Mouse (Mus musculus) forebrain, embryonic 15.5 days (tissue): ENCODE results near the gene Terb2. TPM values are rescaled to one million over a fixed set of nuclear protein-coding genes. Genes with fewer than 3 reads are reported as not detected.

Experiments used
- ATAC-seq: fragments of 200-750 bp; cut with Nextera tagmentation; replicated peaks from 2 replicates; pipeline ENCODE4 v1.8.0; 2017; ENCODE audit warnings: mild to moderate bottlenecking, moderate TSS enrichment, moderate library complexity
- H3K27ac ChIP-seq: fragments of 300-500 bp; sonication (generic); replicated peaks from 2 replicates; pipeline ENCODE4 v1.5.1; 2015; ENCODE audit warnings: mild to moderate bottlenecking, inconsistent platforms
- H3K27me3 ChIP-seq: fragments of 300-500 bp; sonication (generic); 2 replicates; pipeline ENCODE4 v1.6.1; 2015; ENCODE audit warnings: inconsistent platforms
- H3K36me3 ChIP-seq: fragments of 300-500 bp; sonication (generic); 2 replicates; pipeline ENCODE4 v1.6.1; 2015; ENCODE audit warnings: mild to moderate bottlenecking, inconsistent platforms
- H3K4me1 ChIP-seq: fragments of 300-500 bp; sonication (generic); 2 replicates; pipeline ENCODE4 v1.6.1; 2015; ENCODE audit warnings: inconsistent platforms
- H3K4me2 ChIP-seq: fragments of 300-500 bp; sonication (generic); replicated peaks from 2 replicates; pipeline ENCODE4 v1.6.1; 2015; ENCODE audit warnings: mild to moderate bottlenecking, inconsistent platforms
- H3K4me3 ChIP-seq: fragments of 300-500 bp; sonication (generic); 2 replicates; pipeline ENCODE4 v1.5.1; 2015; ENCODE audit warnings: mild to moderate bottlenecking, inconsistent platforms
- H3K9ac ChIP-seq: fragments of 300-500 bp; sonication (generic); replicated peaks from 2 replicates; pipeline ENCODE4 v1.6.1; 2015; ENCODE audit warnings: mild to moderate bottlenecking, inconsistent platforms
- H3K9me3 ChIP-seq: fragments of 300-500 bp; sonication (generic); 2 replicates; pipeline ENCODE4 v1.6.1; 2016; ENCODE audit warnings: inconsistent platforms
- WGBS: fragments of 180-500 bp; shearing (Covaris S2); methylation state at CpG from one replicate; pipeline ENCODE4 v1.1.7; 2015; ENCODE audit warnings: mixed read lengths; 5-methylcytosine and 5-hydroxymethylcytosine counted together
- polyA plus RNA-seq: library from polyadenylated mRNA; unstranded; fragments of >200 nt; fragmentation: Nextera tagmentation; extraction: Ambion mirVana; gene quantifications from 2 replicates; pipeline ENCODE4 v1.2.1, GENCODE M21; 2015

The Terb2 gene
- polyA plus RNA-seq, 1 experiment from 2014 or later, result not detected

DNA sequence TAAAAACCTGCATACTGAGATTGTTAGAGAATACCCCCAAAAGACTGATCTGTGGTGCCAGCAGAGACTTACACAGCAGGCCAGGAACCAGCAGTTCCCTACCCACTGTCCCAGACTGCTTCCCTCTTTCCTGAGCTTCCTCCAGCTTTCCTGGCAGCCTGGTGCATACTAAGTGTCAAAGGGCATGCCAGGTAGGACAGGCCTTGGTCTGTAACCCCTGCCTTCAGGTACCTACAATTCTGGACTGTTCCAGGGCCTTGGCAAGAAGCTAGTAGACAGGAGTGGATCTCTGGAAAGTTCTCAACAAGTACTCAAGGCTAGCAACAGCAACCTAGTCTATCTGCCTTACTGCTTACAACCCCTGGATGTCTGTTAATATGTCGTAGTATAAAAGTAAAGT lies 34.9 kb upstream of the Terb2 start:
- Histone ChIP-seq H3K4me3 (no peak overlapping the region), H3K27me3 (no peaks in the 10 kb centered on the region), H3K4me1 (no peaks in the 10 kb centered on the region; the same call in 1 of the 2 replicates), H3K9ac (no peak overlapping the region), H3K27ac (no peak overlapping the region), H3K4me2 (no peak overlapping the region), H3K9me3 (no peaks in the 10 kb centered on the region), H3K36me3 (no peaks in the 10 kb centered on the region)
- WGBS, result 87% methylated on average over 1 of the region's 1 CpGs
- no peak for ATAC-seq

DNA sequence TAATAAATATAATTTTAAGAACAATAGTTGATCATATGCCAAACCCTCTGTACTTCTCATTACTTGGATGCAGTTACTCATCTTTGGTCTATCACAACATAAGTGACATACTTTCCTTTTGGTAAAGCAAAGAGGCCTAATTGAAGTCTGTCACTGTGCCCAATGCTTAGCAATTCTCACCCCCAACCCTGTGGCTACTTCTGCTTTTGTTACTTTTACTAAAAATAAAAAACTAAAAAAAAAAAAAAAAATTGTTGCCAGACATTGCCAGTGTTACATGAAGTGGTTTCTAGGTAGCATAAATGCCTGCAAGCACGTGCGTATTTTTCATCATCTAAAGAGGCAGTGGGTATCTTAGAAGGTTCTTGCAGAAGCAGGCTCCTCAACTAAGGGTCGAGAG lies 33.2 kb upstream of the Terb2 start:
- Histone ChIP-seq H3K4me1 (no peaks in the 10 kb centered on the region), H3K27me3 (no peaks in the 10 kb centered on the region), H3K4me2 (no peak overlapping the region), H3K36me3 (no peaks in the 10 kb centered on the region), H3K9me3 (no peaks in the 10 kb centered on the region), H3K27ac (no peak overlapping the region), H3K9ac (no peak overlapping the region), H3K4me3 (no peak overlapping the region)
- no peak for ATAC-seq
- 86% methylated on average over 3 of the region's 3 CpGs for WGBS

DNA sequence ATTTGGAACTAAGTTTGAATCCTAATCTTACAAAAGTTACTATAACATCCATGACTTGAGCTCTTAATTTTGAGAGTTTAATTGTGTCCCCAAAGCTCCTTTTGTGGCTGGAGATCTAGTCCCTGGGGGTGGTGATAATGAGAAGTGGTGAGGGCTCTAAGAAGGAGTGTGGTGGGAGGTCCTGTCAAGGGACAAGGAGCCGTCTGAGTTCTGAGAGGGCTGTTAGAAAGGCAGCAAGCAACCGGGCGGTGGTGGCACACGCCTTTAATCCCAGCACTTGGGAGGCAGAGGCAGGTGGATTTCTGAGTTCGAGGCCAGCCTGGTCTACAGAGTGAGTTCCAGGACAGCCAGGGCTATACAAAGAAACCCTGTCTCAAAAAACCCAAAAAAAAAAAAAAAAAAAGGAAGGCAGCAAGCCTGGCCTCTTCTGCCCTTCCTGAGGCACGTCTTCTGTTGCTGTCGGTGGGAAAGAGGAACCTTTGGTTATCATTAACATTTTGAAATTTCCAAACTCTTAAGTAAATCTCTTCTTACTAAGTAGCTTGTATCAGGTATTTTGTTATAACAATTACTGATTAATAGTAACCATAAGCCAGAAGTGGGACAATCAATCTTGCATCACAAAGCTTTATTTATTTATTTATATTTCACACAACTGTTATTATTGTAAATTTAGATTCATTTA lies 32.2 kb upstream of the Terb2 start:
- Histone ChIP-seq H3K27me3 (no peaks in the 10 kb centered on the region), H3K9ac (no peak overlapping the region), H3K4me2 (no peak overlapping the region), H3K9me3 (no peaks in the 10 kb centered on the region), H3K36me3 (no peaks in the 10 kb centered on the region), H3K4me1 (no peaks in the 10 kb centered on the region), H3K4me3 (no peak overlapping the region), H3K27ac (no peak overlapping the region)
- WGBS, result 83% methylated on average over 7 of the region's 7 CpGs
- ATAC-seq, result no peak

DNA sequence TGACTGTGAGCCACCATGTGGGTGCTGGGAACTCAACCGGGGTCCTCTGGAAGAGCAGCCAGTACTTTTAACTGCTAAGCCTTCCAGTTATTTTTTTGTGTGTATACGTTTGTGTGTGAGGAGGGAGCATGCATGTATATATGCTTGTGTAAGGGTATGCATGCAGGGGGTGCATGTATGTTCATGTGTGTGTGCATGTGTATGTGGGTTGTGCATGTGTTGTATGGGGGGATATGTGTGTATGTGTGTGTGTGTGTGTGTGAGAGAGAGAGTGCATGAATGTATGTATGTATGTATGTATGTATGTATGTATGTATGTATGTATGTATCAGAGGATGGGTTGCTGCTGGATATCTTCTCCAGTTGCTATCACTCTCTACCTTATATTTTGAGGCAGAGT lies 31.6 kb upstream of the Terb2 start:
- Histone ChIP-seq H3K4me2 (no peak overlapping the region), H3K36me3 (no peaks in the 10 kb centered on the region), H3K4me1 (no peaks in the 10 kb centered on the region), H3K27me3 (no peaks in the 10 kb centered on the region), H3K9ac (no peak overlapping the region), H3K4me3 (no peak overlapping the region), H3K27ac (no peak overlapping the region), H3K9me3 (no peaks in the 10 kb centered on the region)
- 92% methylated on average over 2 of the region's 2 CpGs for WGBS
- no peak for ATAC-seq

DNA sequence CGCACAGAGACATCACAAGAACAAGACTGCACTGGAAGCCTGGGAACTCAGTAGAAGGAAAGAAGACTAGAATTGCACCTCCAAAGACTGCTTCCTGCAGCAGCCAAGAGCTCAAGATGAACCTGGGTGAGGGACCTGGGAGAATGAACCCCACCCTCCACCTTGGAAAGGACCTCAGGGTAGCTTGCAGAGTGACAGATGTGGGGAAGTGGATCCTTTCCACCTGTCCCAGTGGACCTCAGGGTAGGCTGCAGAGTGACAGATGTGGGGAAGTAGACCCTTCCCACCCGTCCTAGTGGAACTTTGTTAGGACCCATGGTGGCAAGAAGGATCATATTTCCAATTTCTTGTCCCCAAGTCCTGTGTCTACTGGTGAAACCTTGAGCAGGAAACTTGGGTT lies 30.8 kb upstream of the Terb2 start:
- ATAC-seq, result no peak
- Histone ChIP-seq H3K27me3 (no peaks in the 10 kb centered on the region), H3K4me2 (no peak overlapping the region)

DNA sequence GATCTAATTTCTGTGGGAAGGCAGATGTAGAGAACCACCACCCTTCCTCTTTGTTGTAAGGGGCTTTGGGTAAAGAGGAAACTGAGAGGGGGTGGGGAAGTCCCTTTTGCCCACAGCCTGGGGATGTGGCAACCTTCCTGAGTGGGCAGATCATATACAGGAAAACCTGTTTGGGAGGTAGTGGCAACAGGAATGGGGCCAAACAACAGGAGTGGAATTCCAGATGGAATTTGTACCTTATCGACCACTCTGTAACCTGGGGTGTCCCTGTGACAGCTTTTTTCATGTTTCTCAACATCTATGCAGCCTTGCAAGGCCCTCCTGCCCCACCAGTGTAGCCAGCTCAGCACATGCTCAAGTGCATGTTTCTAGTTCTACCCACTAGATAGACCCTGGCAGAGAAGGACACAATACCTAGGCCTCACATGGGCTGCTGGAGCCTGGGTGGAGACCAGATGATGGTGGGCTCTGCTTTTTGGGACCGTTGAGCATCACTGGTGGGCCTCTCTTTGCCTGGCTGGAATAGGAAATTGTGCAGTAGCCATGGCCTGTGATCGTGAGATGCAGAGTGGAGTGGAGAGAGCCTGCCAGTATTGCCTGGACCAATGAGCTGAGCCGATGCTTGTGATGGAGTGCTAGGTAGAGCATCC lies 29.9 kb upstream of the Terb2 start:
- no peak for ATAC-seq
- Histone ChIP-seq H3K4me2 (no peak overlapping the region), H3K27ac (no peak overlapping the region), H3K9ac (no peak overlapping the region), H3K4me3 (no peak overlapping the region), H3K4me1 (no peaks in the 10 kb centered on the region), H3K36me3 (no peaks in the 10 kb centered on the region), H3K27me3 (no peaks in the 10 kb centered on the region), H3K9me3 (no peaks in the 10 kb centered on the region)
- 91% methylated on average over 4 of the region's 4 CpGs for WGBS

More for the DNA sequence above, 30.8 kb upstream of the Terb2 start:
- no peak overlapping the region for H3K27ac ChIP-seq
- WGBS, result 80% methylated on average over 2 of the region's 2 CpGs
- no peaks in the 10 kb centered on the region for H3K36me3 ChIP-seq
- H3K9ac ChIP-seq, result no peak overlapping the region
- H3K9me3 ChIP-seq, result no peaks in the 10 kb centered on the region
- no peak overlapping the region for H3K4me3 ChIP-seq
- no peaks in the 10 kb centered on the region for H3K4me1 ChIP-seq

DNA sequence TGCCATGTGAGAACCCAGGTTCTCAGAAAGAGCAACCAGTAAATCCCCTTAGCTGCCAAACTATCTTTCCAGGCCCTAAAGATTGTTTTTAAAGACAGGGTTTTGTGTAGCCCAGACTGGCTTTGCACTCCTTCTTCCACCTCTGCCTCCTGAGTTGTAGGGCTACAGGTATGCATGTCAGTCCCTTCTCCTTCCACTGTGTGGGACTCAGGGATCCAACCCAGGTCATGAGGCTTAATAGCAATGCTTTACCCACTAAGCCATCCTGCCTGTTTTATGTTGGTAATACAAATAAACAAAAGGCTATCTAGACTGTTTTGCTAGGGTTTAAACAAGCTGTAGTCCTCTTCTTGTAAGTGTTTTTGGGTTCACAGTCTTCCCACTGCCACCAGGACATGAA lies 28.5 kb upstream of the Terb2 start:
- no peaks in the 10 kb centered on the region for H3K36me3 ChIP-seq
- no peaks in the 10 kb centered on the region for H3K9me3 ChIP-seq
- no peak overlapping the region for H3K4me3 ChIP-seq
- no peaks in the 10 kb centered on the region for H3K4me1 ChIP-seq
- H3K9ac ChIP-seq, result no peak overlapping the region
- H3K4me2 ChIP-seq, result no peak overlapping the region
- no peaks in the 10 kb centered on the region for H3K27me3 ChIP-seq
- no peak for ATAC-seq
- H3K27ac ChIP-seq, result no peak overlapping the region

DNA sequence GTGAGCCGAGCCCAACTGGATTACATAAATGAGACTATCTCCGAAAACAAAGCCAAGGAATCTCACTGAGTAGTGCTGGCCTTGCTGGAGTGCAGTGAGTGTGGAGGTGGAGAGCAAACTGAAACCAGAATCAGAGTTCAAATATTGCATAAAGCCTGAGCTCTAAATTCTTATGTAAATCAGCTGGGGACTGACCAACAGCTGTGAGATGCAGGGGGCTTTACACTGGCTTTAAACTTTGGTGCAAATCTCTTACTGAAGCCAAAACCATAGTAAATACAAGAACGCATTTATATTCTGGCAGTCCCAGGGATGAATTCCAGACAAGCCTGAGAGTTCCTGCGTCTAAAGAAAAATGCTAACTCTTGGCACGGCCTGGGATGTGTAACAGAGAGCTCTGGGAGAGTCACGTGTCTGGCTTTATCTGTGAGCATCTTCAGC lies 27.7 kb upstream of the Terb2 start:
- Histone ChIP-seq H3K4me2 (no peak overlapping the region), H3K4me3 (no peak overlapping the region), H3K4me1 (no peaks in the 10 kb centered on the region), H3K9ac (no peak overlapping the region), H3K36me3 (no peaks in the 10 kb centered on the region), H3K27me3 (no peaks in the 10 kb centered on the region), H3K27ac (no peak overlapping the region), H3K9me3 (no peaks in the 10 kb centered on the region)
- no peak for ATAC-seq
- 56% methylated on average over 6 of the region's 6 CpGs for WGBS

DNA sequence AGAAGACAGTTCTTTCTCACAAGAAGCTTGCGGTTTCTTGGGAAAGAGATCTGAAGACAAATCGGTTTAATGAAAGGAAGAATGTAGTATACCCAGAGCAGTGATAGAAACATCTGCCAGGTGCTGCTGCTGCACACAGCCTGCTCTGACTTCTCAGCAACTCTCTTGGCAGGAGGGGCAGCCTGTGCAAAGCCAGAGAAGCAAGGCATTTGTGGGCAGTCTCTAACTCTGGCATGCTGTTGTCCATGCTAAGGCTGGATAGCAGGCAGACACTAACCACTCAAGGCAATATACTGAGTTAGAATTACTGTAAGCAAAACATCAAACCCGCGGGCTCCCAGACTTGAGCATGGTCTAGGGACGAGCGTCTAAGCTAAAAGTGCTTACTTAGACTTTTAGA lies 26.4 kb upstream of the Terb2 start:
- WGBS, result 86% methylated on average over 6 of the region's 6 CpGs
- no peaks in the 10 kb centered on the region for H3K27me3 ChIP-seq

DNA sequence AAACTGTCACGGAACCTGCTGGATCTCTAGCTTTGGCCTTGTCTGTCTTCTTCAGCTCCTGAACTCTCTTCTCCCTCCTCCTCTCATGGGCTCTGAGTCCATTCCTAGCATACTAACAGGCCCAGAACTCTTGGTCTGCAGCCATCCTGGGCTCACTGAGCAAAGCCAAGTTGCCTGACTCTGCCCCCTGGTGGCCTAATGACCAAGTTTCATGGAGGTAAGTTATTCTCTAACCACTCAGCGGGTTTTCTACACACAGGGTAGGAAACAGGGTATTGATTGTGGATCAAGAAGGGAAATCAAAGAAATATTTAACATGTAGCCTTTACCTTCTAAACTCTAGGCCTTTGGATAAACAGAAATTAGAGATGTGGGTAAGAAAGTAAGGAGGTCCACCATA lies 25.4 kb upstream of the Terb2 start, which contains the start of gene Trim69:
TSS of gene Trim69 (plus strand) at position 21 of the 400 bp plus-strand sequence.
- no peaks in the 10 kb centered on the region for H3K9me3 ChIP-seq
- no peak within 1 kb of the TSS for H3K9ac ChIP-seq
- 41% methylated on average over 2 of the region's 2 CpGs for WGBS
- no peak within 1 kb of the TSS for H3K4me2 ChIP-seq
- no peak within 1 kb of the TSS for H3K4me3 ChIP-seq
- H3K27ac ChIP-seq, result no peak within 1 kb of the TSS
- H3K36me3 ChIP-seq, result no peaks in the 10 kb centered on the region
- no peaks in the 10 kb centered on the region for H3K27me3 ChIP-seq
- 0 out of 2 replicates have a peak, but pooled peaks have one; percentile 43 for ATAC-seq
- no peaks in the 10 kb centered on the region for H3K4me1 ChIP-seq

More for the DNA sequence above, 26.4 kb upstream of the Terb2 start:
- Histone ChIP-seq H3K4me3 (no peak overlapping the region), H3K4me1 (no peaks in the 10 kb centered on the region), H3K4me2 (no peak overlapping the region), H3K36me3 (no peaks in the 10 kb centered on the region), H3K9me3 (no peaks in the 10 kb centered on the region), H3K9ac (no peak overlapping the region), H3K27ac (no peak overlapping the region)
- no peak for ATAC-seq

DNA sequence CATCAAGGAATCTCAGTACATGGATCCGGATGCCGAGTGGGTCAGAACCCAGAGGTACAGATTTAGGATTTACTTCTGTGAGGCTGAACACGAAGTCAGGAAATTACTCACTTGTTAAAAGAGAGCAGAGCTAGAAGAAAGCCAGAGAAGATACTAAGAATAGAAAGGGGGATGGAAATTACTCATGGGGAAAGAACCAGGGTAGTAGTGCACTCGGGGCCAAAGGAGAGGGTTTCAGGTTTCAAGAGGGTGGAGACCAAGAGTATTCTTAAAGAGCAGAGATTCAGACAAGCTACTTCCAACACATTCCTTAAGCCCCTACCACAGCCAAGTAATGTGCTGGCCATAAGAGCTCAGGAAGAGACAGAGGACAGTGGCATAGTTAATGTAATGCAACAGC lies 24.5 kb upstream of the Terb2 start:
- 38% methylated on average over 4 of the region's 4 CpGs for WGBS
- Histone ChIP-seq H3K4me2 (no peak overlapping the region), H3K9me3 (no peaks in the 10 kb centered on the region), H3K4me3 (no peak overlapping the region), H3K27me3 (no peaks in the 10 kb centered on the region), H3K4me1 (no peaks in the 10 kb centered on the region), H3K9ac (no peak overlapping the region), H3K27ac (no peak overlapping the region), H3K36me3 (no peaks in the 10 kb centered on the region)
- ATAC-seq, result no peak

DNA sequence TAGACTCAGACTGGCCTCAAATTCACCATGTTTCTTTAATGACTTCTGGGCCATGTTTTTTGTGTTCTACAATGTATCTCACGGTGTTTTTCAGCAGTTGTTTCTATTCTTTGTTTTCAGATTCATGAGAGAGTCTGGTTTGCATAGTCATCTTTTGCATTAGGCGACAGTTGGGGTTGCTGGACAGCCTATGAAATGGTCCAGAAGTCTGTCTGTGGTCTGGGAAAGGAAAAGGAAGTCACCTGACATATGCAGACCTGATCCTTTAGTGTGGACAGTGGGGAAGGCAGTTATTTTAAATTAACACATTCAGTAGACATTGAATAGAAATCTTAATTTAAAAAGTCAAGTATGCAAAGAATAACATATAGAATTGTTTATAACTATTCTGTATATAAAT lies 23.5 kb upstream of the Terb2 start:
- Histone ChIP-seq H3K27me3 (no peaks in the 10 kb centered on the region), H3K4me2 (no peak overlapping the region), H3K9ac (no peak overlapping the region), H3K4me1 (no peaks in the 10 kb centered on the region), H3K4me3 (no peak overlapping the region), H3K9me3 (no peaks in the 10 kb centered on the region), H3K36me3 (no peaks in the 10 kb centered on the region), H3K27ac (no peak overlapping the region)
- ATAC-seq, result no peak
- WGBS, result 77% methylated on average over 2 of the region's 2 CpGs
